Mouse (Mus musculus) forebrain, embryonic 13.5 days (tissue): ENCODE results near the gene Slc25a43. TPM values are rescaled to one million over a fixed set of nuclear protein-coding genes. Genes with fewer than 3 reads are reported as not detected.

Experiments used
- ATAC-seq: fragments of 200-750 bp; cut with Nextera tagmentation; 2 replicates; pipeline ENCODE4 v1.8.0; 2017
- H3K27ac ChIP-seq: fragments of 300-500 bp; sonication (generic); 2 replicates; pipeline ENCODE4 v1.5.1; 2015; ENCODE audit warnings: inconsistent platforms, mild to moderate bottlenecking, moderate library complexity
- H3K27me3 ChIP-seq: fragments of 300-500 bp; sonication (generic); 2 replicates; pipeline ENCODE4 v1.6.1; 2015; ENCODE audit warnings: mild to moderate bottlenecking, inconsistent platforms
- H3K36me3 ChIP-seq: fragments of 300-500 bp; sonication (generic); 2 replicates; pipeline ENCODE4 v1.6.1; 2015; ENCODE audit warnings: mild to moderate bottlenecking, inconsistent platforms; ENCODE audit not compliant: poor library complexity, severe bottlenecking
- H3K4me1 ChIP-seq: fragments of 300-500 bp; sonication (generic); 2 replicates; pipeline ENCODE4 v1.6.1; 2015; ENCODE audit warnings: inconsistent platforms
- H3K4me2 ChIP-seq: fragments of 300-500 bp; sonication (generic); 2 replicates; pipeline ENCODE4 v1.6.1; 2015; ENCODE audit warnings: inconsistent platforms, mild to moderate bottlenecking, moderate library complexity
- H3K4me3 ChIP-seq: fragments of 300-500 bp; sonication (generic); 2 replicates; pipeline ENCODE4 v1.5.1; 2015; ENCODE audit warnings: mild to moderate bottlenecking, inconsistent platforms
- H3K9ac ChIP-seq: fragments of 300-500 bp; sonication (generic); 2 replicates; pipeline ENCODE4 v1.6.1; 2015; ENCODE audit warnings: mild to moderate bottlenecking, inconsistent platforms
- H3K9me3 ChIP-seq: fragments of 300-500 bp; sonication (generic); replicated peaks from 2 replicates; pipeline ENCODE4 v1.6.1; 2016; ENCODE audit warnings: inconsistent platforms
- WGBS: fragments of 180-500 bp; shearing (Covaris S2); methylation state at CpG from one replicate; pipeline ENCODE4 v1.1.7; 2015; 5-methylcytosine and 5-hydroxymethylcytosine counted together
- polyA plus RNA-seq: library from polyadenylated mRNA; unstranded; fragments of >200 nt; fragmentation: Nextera tagmentation; extraction: Ambion mirVana; gene quantifications from 2 replicates; pipeline ENCODE4 v1.2.1, GENCODE M21; 2015

Slc25a43 gene
- polyA plus RNA-seq, 1 experiment from 2014 or later, result 0.68 TPM

GRCm38 (mm10) chrX:36814161-36814836 is 70.8 kb downstream of the Slc25a43 start:
- peaks cover 10% of the 10 kb centered on the region for H3K4me1 ChIP-seq
- no peaks in the 10 kb centered on the region for H3K9me3 ChIP-seq
- WGBS, result 77% methylated on average over 8 of the region's 8 CpGs
- H3K4me3 ChIP-seq, result no peak overlapping the region
- H3K9ac ChIP-seq, result no peak overlapping the region
- no peak overlapping the region for H3K4me2 ChIP-seq
- no peak overlapping the region for H3K27ac ChIP-seq
- no peaks in the 10 kb centered on the region for H3K36me3 ChIP-seq
- no peaks in the 10 kb centered on the region for H3K27me3 ChIP-seq
- no peak for ATAC-seq

GRCm38 (mm10) chrX:36815022-36815421 is 71.6 kb downstream of the Slc25a43 start:
- Histone ChIP-seq H3K4me1 (peaks cover 10% of the 10 kb centered on the region), H3K27ac (no peak overlapping the region), H3K4me2 (no peak overlapping the region), H3K36me3 (no peaks in the 10 kb centered on the region), H3K9me3 (no peaks in the 10 kb centered on the region), H3K4me3 (no peak overlapping the region), H3K9ac (no peak overlapping the region), H3K27me3 (no peaks in the 10 kb centered on the region)
- ATAC-seq, result no peak
- 84% methylated on average over 4 of the region's 4 CpGs for WGBS

GRCm38 (mm10) chrX:36815439-36815838 is 72.0 kb downstream of the Slc25a43 start:
- ATAC-seq, result no peak
- peaks cover 10% of the 10 kb centered on the region for H3K4me1 ChIP-seq
- H3K4me2 ChIP-seq, result no peak overlapping the region
- H3K9ac ChIP-seq, result no peak overlapping the region
- H3K36me3 ChIP-seq, result no peaks in the 10 kb centered on the region
- H3K27me3 ChIP-seq, result no peaks in the 10 kb centered on the region
- H3K4me3 ChIP-seq, result no peak overlapping the region
- no peak overlapping the region for H3K27ac ChIP-seq
- H3K9me3 ChIP-seq, result no peaks in the 10 kb centered on the region
- 76% methylated on average over 3 of the region's 4 CpGs for WGBS

GRCm38 (mm10) chrX:36816368-36816899 is 73.0 kb downstream of the Slc25a43 start:
- Histone ChIP-seq H3K4me1 (peaks cover 10% of the 10 kb centered on the region), H3K27ac (peak overlapping the region; percentile 84), H3K9ac (0 out of 2 replicates have a peak overlapping the region, but pooled peaks have one; percentile 22), H3K27me3 (no peaks in the 10 kb centered on the region), H3K9me3 (no peaks in the 10 kb centered on the region), H3K36me3 (no peaks in the 10 kb centered on the region), H3K4me2 (peak overlapping the region; percentile 44), H3K4me3 (no peak overlapping the region)
- WGBS, result 28% methylated on average over 8 of the region's 8 CpGs
- ATAC-seq, result peak; percentile 58

- Histone ChIP-seq H3K36me3 (no peaks in the 10 kb centered on the region), H3K4me1 (peaks cover 10% of the 10 kb centered on the region), H3K9me3 (no peaks in the 10 kb centered on the region), H3K27ac (peak overlapping the region; percentile 84), H3K4me3 (peak overlapping the region; percentile 7; the same call in 1 of the 2 replicates), H3K4me2 (peak overlapping the region; percentile 44), H3K9ac (peak overlapping the region; percentile 22; the same call in 1 of the 2 replicates), H3K27me3 (no peaks in the 10 kb centered on the region)
- peak; percentile 91 for ATAC-seq
- 9% methylated on average over 10 of the region's 10 CpGs for WGBS
These were observed 73.5 kb downstream of the Slc25a43 start for GRCm38 (mm10) chrX:36816953-36817441.

DNA sequence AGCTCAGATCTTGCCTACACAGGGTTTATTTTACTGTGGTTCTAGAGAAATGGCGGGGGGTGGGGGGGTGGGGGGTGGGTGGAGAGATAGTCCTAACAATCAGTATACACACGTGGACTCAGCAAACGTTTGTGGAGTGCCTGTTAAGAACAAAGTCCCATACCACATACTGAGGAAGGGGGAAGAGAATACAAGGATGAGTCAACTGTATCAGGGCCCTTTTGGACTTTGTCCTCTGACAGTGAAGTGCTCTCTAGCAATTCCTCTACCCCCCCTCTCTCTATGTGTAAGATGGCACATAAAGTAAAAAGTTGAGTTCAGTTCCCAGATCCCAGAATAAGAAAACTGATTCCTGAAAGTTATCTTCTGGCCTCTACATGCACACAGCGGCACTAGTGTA is 76.1 kb downstream of the Slc25a43 start:
- no peaks in the 10 kb centered on the region for H3K27me3 ChIP-seq
- H3K36me3 ChIP-seq, result no peaks in the 10 kb centered on the region
- H3K4me2 ChIP-seq, result no peak overlapping the region
- peaks cover 10% of the 10 kb centered on the region for H3K4me1 ChIP-seq
- no peaks in the 10 kb centered on the region for H3K9me3 ChIP-seq
- no peak overlapping the region for H3K9ac ChIP-seq
- no peak overlapping the region for H3K4me3 ChIP-seq
- no peak overlapping the region for H3K27ac ChIP-seq
- ATAC-seq, result no peak
- 77% methylated on average over 4 of the region's 4 CpGs for WGBS

DNA sequence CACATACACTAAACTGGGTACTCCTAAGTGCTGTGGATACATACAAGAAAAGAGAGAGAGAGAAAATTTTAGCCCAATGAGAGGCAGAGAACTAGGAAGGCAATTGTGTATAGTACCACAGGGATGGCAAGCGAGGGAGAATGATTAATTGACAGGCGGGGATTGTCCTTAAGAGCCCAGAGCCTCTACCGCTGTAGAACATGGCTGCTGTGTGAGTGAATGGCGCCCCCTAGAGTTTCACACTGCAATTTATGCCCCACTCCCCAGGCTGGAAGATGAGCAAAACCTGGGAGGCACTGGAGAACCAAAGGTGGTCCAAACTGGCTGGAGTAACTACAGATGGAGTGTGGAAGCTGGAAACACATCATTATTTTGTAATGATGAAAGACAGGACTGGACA is 76.7 kb downstream of the Slc25a43 start:
- WGBS, result 8% methylated on average over 4 of the region's 4 CpGs
- H3K4me1 ChIP-seq, result peaks cover 10% of the 10 kb centered on the region
- H3K36me3 ChIP-seq, result no peaks in the 10 kb centered on the region
- H3K9ac ChIP-seq, result no peak overlapping the region
- H3K4me3 ChIP-seq, result no peak overlapping the region
- no peak overlapping the region for H3K27ac ChIP-seq
- H3K9me3 ChIP-seq, result no peaks in the 10 kb centered on the region
- peak; percentile 37; the same call in 1 of the 2 replicates for ATAC-seq
- H3K4me2 ChIP-seq, result no peak overlapping the region
- no peaks in the 10 kb centered on the region for H3K27me3 ChIP-seq

DNA sequence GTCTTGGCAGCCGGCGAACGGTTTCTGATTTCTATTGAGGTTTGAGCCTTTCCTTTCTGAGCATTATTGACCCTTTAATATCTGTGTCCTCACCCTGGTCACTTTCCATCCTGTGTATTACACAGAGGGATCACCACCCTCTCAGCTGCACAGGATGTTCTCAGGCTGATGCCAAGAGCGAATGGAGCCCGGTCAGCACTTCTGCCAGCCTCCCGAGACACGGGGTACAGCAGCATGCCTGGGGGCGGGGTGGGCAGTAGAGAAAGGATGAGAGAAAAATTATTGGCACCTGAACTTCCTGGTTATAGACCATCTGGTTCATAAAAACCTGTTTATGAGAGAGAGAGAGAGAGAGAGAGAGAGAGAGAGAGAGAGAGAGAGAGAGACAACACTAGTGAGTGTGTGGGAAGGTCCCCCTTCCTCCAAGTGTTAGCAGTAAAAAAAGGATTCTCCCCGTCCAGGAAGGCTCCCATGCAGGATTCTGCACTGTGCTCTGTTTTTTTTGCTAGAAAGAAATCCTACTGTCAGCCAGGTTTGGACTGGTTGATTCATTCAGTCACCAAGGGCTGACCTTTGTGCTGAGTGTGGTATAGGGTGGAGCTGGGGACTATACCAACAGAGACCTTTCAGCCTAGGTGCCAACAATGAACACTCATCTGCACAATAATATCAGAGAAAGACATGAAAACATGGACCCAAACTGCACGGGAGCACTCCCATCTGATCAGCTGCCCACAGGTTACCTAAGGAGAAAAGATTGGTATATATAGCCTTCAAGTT is 80.7 kb downstream of the Slc25a43 start:
- Histone ChIP-seq H3K4me1 (no peaks in the 10 kb centered on the region), H3K9me3 (no peaks in the 10 kb centered on the region), H3K36me3 (no peaks in the 10 kb centered on the region), H3K9ac (no peak overlapping the region), H3K4me2 (no peak overlapping the region), H3K27ac (no peak overlapping the region), H3K4me3 (no peak overlapping the region), H3K27me3 (no peaks in the 10 kb centered on the region)
- ATAC-seq, result no peak
- 84% methylated on average over 10 of the region's 10 CpGs for whole genome bisulfite sequencing

GRCm38 (mm10) chrX:36825032-36825431 is 81.6 kb downstream of the Slc25a43 start:
- Histone ChIP-seq H3K9ac (no peak overlapping the region), H3K4me2 (no peak overlapping the region), H3K27me3 (no peaks in the 10 kb centered on the region), H3K36me3 (no peaks in the 10 kb centered on the region), H3K9me3 (no peaks in the 10 kb centered on the region), H3K27ac (no peak overlapping the region), H3K4me1 (no peaks in the 10 kb centered on the region), H3K4me3 (no peak overlapping the region)
- ATAC-seq, result no peak
- WGBS, result 58% methylated on average over 2 of the region's 2 CpGs

Other genes with a start within 250 kb of the Slc25a43 start
- gene Pgrmc1, start 145.5 kb upstream of the Slc25a43 start, polyA plus RNA-seq, result 430 and 475 TPM in 2 replicates
- 3.1 and 4.3 TPM in 2 replicates for gene Akap17b, start 98.3 kb upstream of the Slc25a43 start, polyA plus RNA-seq
- 749 and 783 TPM in 2 replicates for gene Slc25a5, start 52.0 kb downstream of the Slc25a43 start, polyA plus RNA-seq
- 127 and 138 TPM in 2 replicates for gene Ube2a, start 130.2 kb downstream of the Slc25a43 start, polyA plus RNA-seq
- 26.7 and 29.1 TPM in 2 replicates for gene C330007P06Rik, start 130.5 kb downstream of the Slc25a43 start, polyA plus RNA-seq
- 8.0 and 8.7 TPM in 2 replicates for gene Nkrf, start 159.2 kb downstream of the Slc25a43 start, polyA plus RNA-seq
- gene Sept6, start 248.1 kb downstream of the Slc25a43 start, polyA plus RNA-seq, result 41.9 and 49.5 TPM in 2 replicates